Mouse (Mus musculus): Measurements from ENCODE around the gene Pi4kb. TPM values are rescaled to one million over a fixed set of nuclear protein-coding genes. Genes with fewer than 3 reads are reported as not detected.
"Not testable (repeated sequence)": the region's sequence is repeated elsewhere in the genome, so short reads cannot be mapped to it uniquely, and the experiment has no call there.

The Pi4kb gene
- polyA plus RNA-seq, 1 experiment: 30.2 TPM

DNA sequence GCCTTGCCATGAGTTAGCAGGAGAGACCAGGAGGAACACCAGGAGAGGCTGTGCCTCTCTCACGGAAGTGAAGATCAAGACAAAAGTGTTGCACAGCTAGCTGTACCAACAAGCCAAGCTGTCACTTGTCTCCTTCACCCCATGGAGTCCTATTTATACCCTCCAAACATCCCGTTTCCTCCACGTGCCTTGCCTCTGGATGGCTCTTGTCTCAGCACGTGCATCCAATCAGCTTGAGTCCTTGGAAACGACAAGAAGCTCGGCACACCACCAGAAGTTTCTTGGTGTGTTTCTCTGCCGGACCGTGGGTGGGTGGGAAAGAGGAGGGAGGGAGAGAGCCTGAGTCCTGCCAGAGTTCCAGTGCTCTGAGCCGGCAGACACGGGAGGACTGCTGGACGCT, 50.0 kb downstream of the Pi4kb start:
- Histone ChIP-seq H3K4me3 (ENCODE audit: extremely low read depth, insufficient read depth, insufficient read length) (no peak overlapping the region), H3K36me3 (ENCODE audit: control insufficient read depth, insufficient read depth, low read length) (no peaks in the 10 kb centered on the region), H3K27ac (ENCODE audit: insufficient read depth, low read length) (no peak overlapping the region), H3K4me1 (ENCODE audit: control insufficient read depth, insufficient read depth, insufficient read length) (peaks cover 2% of the 10 kb centered on the region; the same call in 1 of the 2 replicates), H3K27me3 (ENCODE audit: control insufficient read depth, insufficient read depth, low read length) (no peaks in the 10 kb centered on the region)
- TF ChIP-seq POLR2A (IDR thresholded peaks at IDR 0.05; ENCODE audit: low read depth, low read length): no peak
- no peak for TF ChIP-seq CTCF (IDR thresholded peaks at IDR 0.05; ENCODE audit: extremely low read depth, insufficient read depth, insufficient read length, insufficient replicate concordance)
- 81% methylated on average over 11 of the region's 11 CpGs for WGBS
- no peak for DNase-seq (ENCODE audit: low read depth in 1 of 2, low spot score in 2 of 2)

DNA sequence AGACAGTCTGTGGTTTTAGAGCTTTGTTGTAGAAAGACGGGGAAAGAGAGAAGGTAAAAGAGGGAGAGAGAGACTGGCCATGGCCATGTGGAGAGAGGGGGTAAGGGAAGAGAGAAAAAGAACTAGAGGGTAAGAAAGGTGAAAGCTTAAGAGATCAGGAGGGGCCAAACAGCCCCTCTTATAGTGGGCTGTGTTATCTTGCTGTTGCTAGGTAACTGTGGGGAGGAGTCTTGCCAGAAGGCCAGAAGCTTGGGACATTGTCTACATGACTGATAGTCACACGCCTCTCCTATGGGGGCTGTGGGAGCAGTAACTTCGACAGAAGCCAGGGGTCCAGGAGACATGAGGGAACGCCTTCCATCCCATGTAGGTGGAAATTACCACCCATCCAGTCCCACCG, 50.7 kb downstream of the Pi4kb start:
- WGBS: 83% methylated on average over 5 of the region's 5 CpGs
- no peaks in the 10 kb centered on the region for H3K27me3 ChIP-seq (ENCODE audit: control insufficient read depth, insufficient read depth, low read length)
- no peak overlapping the region for H3K4me3 ChIP-seq (ENCODE audit: extremely low read depth, insufficient read depth, insufficient read length)
- no peak for DNase-seq (ENCODE audit: low read depth in 1 of 2, low spot score in 2 of 2)
- TF ChIP-seq CTCF (IDR thresholded peaks at IDR 0.05; ENCODE audit: extremely low read depth, insufficient read depth, insufficient read length, insufficient replicate concordance) (no peak), POLR2A (IDR thresholded peaks at IDR 0.05; ENCODE audit: low read depth, low read length) (no peak)
- H3K27ac ChIP-seq (ENCODE audit: insufficient read depth, low read length): no peak overlapping the region
- peaks cover 2% of the 10 kb centered on the region; the same call in 1 of the 2 replicates for H3K4me1 ChIP-seq (ENCODE audit: control insufficient read depth, insufficient read depth, insufficient read length)
- H3K36me3 ChIP-seq (ENCODE audit: control insufficient read depth, insufficient read depth, low read length): no peaks in the 10 kb centered on the region

DNA sequence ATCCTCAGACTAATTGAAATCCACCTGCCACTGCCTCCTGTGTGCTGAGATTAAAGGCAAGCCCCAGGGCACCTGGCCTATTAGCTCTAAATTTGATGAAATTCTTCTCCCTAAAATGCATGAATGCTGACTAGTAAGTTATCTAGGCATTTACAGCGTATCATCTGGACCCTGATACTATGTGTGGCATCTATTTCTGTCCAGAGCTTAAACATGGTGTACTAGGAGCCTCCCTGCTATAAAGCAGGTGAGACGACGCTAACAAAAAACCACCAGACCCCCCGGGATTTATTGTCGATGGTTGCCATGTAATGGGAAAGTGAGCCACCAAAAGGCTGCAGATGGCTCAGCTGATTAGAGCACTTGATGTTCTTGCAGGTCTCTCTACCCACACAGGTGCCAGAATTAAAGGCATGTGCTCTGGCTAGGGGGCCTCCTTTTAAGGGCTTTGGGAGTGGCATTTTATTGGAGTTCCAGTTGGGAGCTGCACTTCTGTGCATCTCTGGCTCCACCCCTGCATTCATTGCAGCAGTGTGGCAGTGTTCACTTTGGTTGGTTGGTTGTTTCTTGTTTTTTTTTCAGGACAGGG, 52.6 kb downstream of the Pi4kb start:
- Histone ChIP-seq H3K27me3 (ENCODE audit: control insufficient read depth, insufficient read depth, low read length) (no peaks in the 10 kb centered on the region), H3K4me3 (ENCODE audit: extremely low read depth, insufficient read depth, insufficient read length) (no peak overlapping the region), H3K27ac (ENCODE audit: insufficient read depth, low read length) (no peak overlapping the region), H3K36me3 (ENCODE audit: control insufficient read depth, insufficient read depth, low read length) (peaks cover 4% of the 10 kb centered on the region; the same call in 1 of the 2 replicates), H3K4me1 (ENCODE audit: control insufficient read depth, insufficient read depth, insufficient read length) (peaks cover 2% of the 10 kb centered on the region; the same call in 1 of the 2 replicates)
- TF ChIP-seq CTCF (IDR thresholded peaks at IDR 0.05; ENCODE audit: extremely low read depth, insufficient read depth, insufficient read length, insufficient replicate concordance) (no peak), POLR2A (IDR thresholded peaks at IDR 0.05; ENCODE audit: low read depth, low read length) (no peak)
- WGBS: 43% methylated on average over 5 of the region's 5 CpGs
- no peak for DNase-seq (ENCODE audit: low read depth in 1 of 2, low spot score in 2 of 2)

DNA sequence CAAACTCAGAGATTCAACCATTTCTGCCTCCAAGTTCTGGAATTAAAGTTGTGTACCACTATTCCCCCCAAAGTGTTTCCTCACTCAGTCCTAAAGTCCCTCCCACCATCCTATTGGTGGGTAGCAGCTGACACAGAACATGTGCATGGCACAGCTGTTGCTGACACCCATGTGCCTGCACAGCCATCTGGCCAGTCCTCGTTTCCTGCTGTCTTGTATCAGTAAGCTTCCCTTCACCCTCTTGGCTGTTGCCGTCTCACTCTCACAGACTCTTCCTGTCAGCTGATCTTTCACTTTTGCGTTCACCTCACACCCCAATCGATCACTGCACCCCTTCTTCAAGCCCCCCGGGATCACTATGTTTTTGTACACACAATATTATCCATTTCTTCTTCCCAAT, 53.2 kb downstream of the Pi4kb start:
- Histone ChIP-seq H3K4me1 (ENCODE audit: control insufficient read depth, insufficient read depth, insufficient read length) (peaks cover 2% of the 10 kb centered on the region; the same call in 1 of the 2 replicates), H3K27ac (ENCODE audit: insufficient read depth, low read length) (no peak overlapping the region), H3K36me3 (ENCODE audit: control insufficient read depth, insufficient read depth, low read length) (peaks cover 8% of the 10 kb centered on the region), H3K27me3 (ENCODE audit: control insufficient read depth, insufficient read depth, low read length) (no peaks in the 10 kb centered on the region), H3K4me3 (ENCODE audit: extremely low read depth, insufficient read depth, insufficient read length) (no peak overlapping the region)
- 3% methylated on average over 5 of the region's 5 CpGs for WGBS
- peak in 1 of 2 experiments; percentile 33 for DNase-seq (ENCODE audit: low read depth in 1 of 2, low spot score in 2 of 2)
- no peak for TF ChIP-seq CTCF (IDR thresholded peaks at IDR 0.05; ENCODE audit: extremely low read depth, insufficient read depth, insufficient read length, insufficient replicate concordance)
- no peak for TF ChIP-seq POLR2A (IDR thresholded peaks at IDR 0.05; ENCODE audit: low read depth, low read length)

DNA sequence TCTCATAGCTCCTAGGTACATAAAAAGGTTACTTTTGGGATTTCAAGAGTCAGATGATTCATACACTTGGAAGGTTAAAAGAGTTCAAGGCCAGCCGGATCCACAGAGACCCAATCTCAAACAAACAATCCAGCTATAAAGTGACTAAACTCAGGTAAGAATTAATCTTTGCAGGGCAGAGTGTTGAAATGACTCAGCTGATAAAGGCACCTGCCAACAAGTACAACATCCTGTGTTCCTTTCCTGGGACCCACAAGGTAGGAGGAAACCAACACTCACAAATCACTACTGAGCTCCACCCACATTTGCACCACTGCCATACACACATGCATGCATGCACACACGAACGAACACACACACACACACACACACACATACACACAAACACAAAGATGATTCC, 54.1 kb downstream of the Pi4kb start:
- TF ChIP-seq POLR2A (IDR thresholded peaks at IDR 0.05; ENCODE audit: low read depth, low read length): no peak
- TF ChIP-seq CTCF (IDR thresholded peaks at IDR 0.05; ENCODE audit: extremely low read depth, insufficient read depth, insufficient read length, insufficient replicate concordance): no peak
- Histone ChIP-seq H3K4me1 (ENCODE audit: control insufficient read depth, insufficient read depth, insufficient read length) (peaks cover 2% of the 10 kb centered on the region; the same call in 1 of the 2 replicates), H3K36me3 (ENCODE audit: control insufficient read depth, insufficient read depth, low read length) (peaks cover 17% of the 10 kb centered on the region), H3K27me3 (ENCODE audit: control insufficient read depth, insufficient read depth, low read length) (no peaks in the 10 kb centered on the region), H3K4me3 (ENCODE audit: extremely low read depth, insufficient read depth, insufficient read length) (no peak overlapping the region), H3K27ac (ENCODE audit: insufficient read depth, low read length) (no peak overlapping the region)
- no peak for DNase-seq (ENCODE audit: low read depth in 1 of 2, low spot score in 2 of 2)
- WGBS: 54% methylated on average over 3 of the region's 3 CpGs

DNA sequence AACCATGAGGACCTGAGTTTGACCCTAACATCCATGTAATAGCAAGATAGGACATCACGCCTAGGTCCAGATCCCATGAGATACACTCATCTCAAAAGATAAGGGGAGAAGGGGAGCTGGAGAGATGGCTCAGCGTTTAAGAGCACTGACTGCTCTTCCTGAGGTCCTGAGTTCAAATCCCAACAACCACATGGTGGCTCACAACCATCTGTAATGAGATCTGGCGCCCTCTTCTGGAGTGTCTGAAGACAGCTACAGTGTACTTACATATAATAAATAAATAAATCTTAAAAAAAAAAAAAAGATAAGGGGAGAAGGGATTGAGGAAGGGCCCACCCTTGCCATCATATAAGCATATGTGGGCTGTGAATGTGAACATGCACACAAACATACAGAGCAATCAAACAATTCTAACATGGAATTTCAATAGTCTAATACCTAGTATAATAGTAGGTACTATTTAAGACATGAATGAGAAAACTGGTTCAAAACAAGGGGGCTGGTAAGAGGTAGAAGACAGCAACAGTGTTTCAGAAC, 54.8 kb downstream of the Pi4kb start:
- WGBS: 80% methylated on average over 3 of the region's 3 CpGs
- not testable (repeated sequence) for H3K27ac ChIP-seq (ENCODE audit: insufficient read depth, low read length); DNase-seq (ENCODE audit: low read depth in 1 of 2, low spot score in 2 of 2); H3K4me1 ChIP-seq (ENCODE audit: control insufficient read depth, insufficient read depth, insufficient read length); H3K4me3 ChIP-seq (ENCODE audit: extremely low read depth, insufficient read depth, insufficient read length); H3K27me3 ChIP-seq (ENCODE audit: control insufficient read depth, insufficient read depth, low read length)
- H3K36me3 ChIP-seq (ENCODE audit: control insufficient read depth, insufficient read depth, low read length): peaks cover 23% of the 10 kb centered on the region

DNA sequence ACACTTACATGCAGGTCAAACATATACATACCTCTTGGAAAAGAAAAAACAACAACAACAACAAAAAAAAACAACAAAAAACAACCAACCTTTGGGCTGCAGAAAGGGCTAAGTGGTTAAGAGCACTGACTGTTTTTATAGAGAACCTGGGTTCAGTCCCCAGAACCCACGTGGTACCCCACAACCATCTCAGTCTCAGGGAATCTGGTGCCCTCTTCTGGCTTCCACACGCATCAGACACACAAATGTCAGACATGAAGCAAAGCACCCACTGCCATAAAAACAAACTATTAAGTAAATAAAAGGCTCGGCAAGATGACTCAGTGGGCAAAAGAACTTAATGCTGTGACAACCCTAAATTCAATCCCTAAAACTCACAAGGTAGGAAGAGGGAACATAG, 55.4 kb downstream of the Pi4kb start:
- Histone ChIP-seq H3K36me3 (ENCODE audit: control insufficient read depth, insufficient read depth, low read length) (peaks cover 28% of the 10 kb centered on the region), H3K27me3 (ENCODE audit: control insufficient read depth, insufficient read depth, low read length) (no peaks in the 10 kb centered on the region), H3K4me3 (ENCODE audit: extremely low read depth, insufficient read depth, insufficient read length) (no peak overlapping the region), H3K27ac (ENCODE audit: insufficient read depth, low read length) (no peak overlapping the region), H3K4me1 (ENCODE audit: control insufficient read depth, insufficient read depth, insufficient read length) (peaks cover 2% of the 10 kb centered on the region; the same call in 1 of the 2 replicates)
- 62% methylated on average over 3 of the region's 3 CpGs for WGBS
- TF ChIP-seq POLR2A (IDR thresholded peaks at IDR 0.05; ENCODE audit: low read depth, low read length) (no peak), CTCF (IDR thresholded peaks at IDR 0.05; ENCODE audit: extremely low read depth, insufficient read depth, insufficient read length, insufficient replicate concordance) (no peak)
- DNase-seq (ENCODE audit: low read depth in 1 of 2, low spot score in 2 of 2): no peak

All from spleen, adult 2 months (tissue).